Mouse (Mus musculus): ENCODE results near the gene Actr10. TPM values are rescaled to one million over a fixed set of nuclear protein-coding genes. Genes with fewer than 3 reads are reported as not detected.

Gene Actr10
- 100 to 1,000 TPM; 125 to 140 TPM for total RNA-seq (2023)

GRCm38 (mm10) chr12:70937571-70938384 is at the start of gene Actr10:
Gene Actr10 (plus strand): TSS chr12:70937857.

GRCm38 (mm10) chr12:70974441-70975266 is 37.0 kb downstream of the Actr10 start, which contains the start of gene Psma3:
Gene Psma3 (plus strand): TSS chr12:70974621.

Other genes starting within 250 kb of the Actr10 start
- gene Frmd6, start 112.3 kb upstream of the Actr10 start, total RNA-seq (2023), result 10 to 100 TPM; 20.4 to 22.0 TPM
- 100 to 1,000 TPM; 196 to 235 TPM for gene Psma3, start 36.8 kb downstream of the Actr10 start, total RNA-seq (2023)
- gene Arid4a, start 78.1 kb downstream of the Actr10 start, total RNA-seq (2023), result 100 to 1,000 TPM in 1 of 2 experiments, 10 to 100 TPM in 1; 99.0 to 101 TPM
- not detected for gene Tomm20l, start 173.6 kb downstream of the Actr10 start, total RNA-seq (2023)
- gene Timm9, start 198.8 kb downstream of the Actr10 start, total RNA-seq (2023), result 10 to 100 TPM; 41.3 to 44.8 TPM
- gene 2700049A03Rik, start 199.0 kb downstream of the Actr10 start, total RNA-seq (2023), result 10 to 100 TPM; 12.4 to 15.8 TPM